Mouse (Mus musculus) adipocyte (in vitro differentiated cells): ENCODE data around the gene 4930539E08Rik.

Experiments
- DNase-seq: peaks from one replicate; pipeline ENCODE4 v3.0.0-alpha.2; 2016; ENCODE audit warnings: low spot score

Gene 4930539E08Rik

GRCm38 (mm10) chr17:28915060-28915628, at the start of gene 4930539E08Rik:
4930539E08Rik (minus strand) TSS chr17:28915324.
- no peak for DNase-seq

GRCm38 (mm10) chr17:28961596-28961995, 46.5 kb upstream of the 4930539E08Rik start:
- DNase-seq = no peak

- DNase-seq = no peak
Observed at GRCm38 (mm10) chr17:28960597-28960996, 45.5 kb upstream of the 4930539E08Rik start.

- DNase-seq = no peak
Observed at GRCm38 (mm10) chr17:28954416-28954815, 39.3 kb upstream of the 4930539E08Rik start.

- DNase-seq = peak; percentile 48
Observed at GRCm38 (mm10) chr17:28953251-28953650, 38.1 kb upstream of the 4930539E08Rik start.

- peak; percentile 89 for DNase-seq
Observed at GRCm38 (mm10) chr17:28951831-28952799, 37.0 kb upstream of the 4930539E08Rik start, which contains the start of gene Kctd20. Kctd20 (plus strand) TSS chr17:28951950.

GRCm38 (mm10) chr17:28950751-28951150, 35.6 kb upstream of the 4930539E08Rik start:
- no peak for DNase-seq

GRCm38 (mm10) chr17:28948661-28949060, 33.5 kb upstream of the 4930539E08Rik start:
- peak; percentile 58 for DNase-seq

- DNase-seq = peak; percentile 51
Observed at GRCm38 (mm10) chr17:28947011-28947939, 32.2 kb upstream of the 4930539E08Rik start.

- DNase-seq = no peak
Observed at GRCm38 (mm10) chr17:28944481-28944880, 29.4 kb upstream of the 4930539E08Rik start.

GRCm38 (mm10) chr17:28943740-28944139, 28.6 kb upstream of the 4930539E08Rik start, which contains the start of gene Pxt1:
Pxt1 (minus strand) TSS chr17:28943840.
- DNase-seq = no peak

- no peak for DNase-seq
Observed at GRCm38 (mm10) chr17:28942101-28942500, 27.0 kb upstream of the 4930539E08Rik start.

GRCm38 (mm10) chr17:28940776-28941555, 25.8 kb upstream of the 4930539E08Rik start:
- DNase-seq = no peak

- no peak for DNase-seq
Observed at GRCm38 (mm10) chr17:28936622-28937345, 21.7 kb upstream of the 4930539E08Rik start.

- no peak for DNase-seq
Observed at GRCm38 (mm10) chr17:28936133-28936532, 21.0 kb upstream of the 4930539E08Rik start.

- no peak for DNase-seq
Observed at GRCm38 (mm10) chr17:28934120-28934916, 19.2 kb upstream of the 4930539E08Rik start.

GRCm38 (mm10) chr17:28932274-28932673, 17.1 kb upstream of the 4930539E08Rik start:
- DNase-seq = no peak

GRCm38 (mm10) chr17:28931436-28932211, 16.5 kb upstream of the 4930539E08Rik start:
- DNase-seq = peak; percentile 49
